Mouse (Mus musculus) lung, adult 2 months (tissue): ENCODE results near the gene Nbas. TPM values are rescaled to one million over a fixed set of nuclear protein-coding genes. Genes with fewer than 3 reads are reported as not detected.

Experiments used
- DNase-seq: peaks from one replicate; pipeline ENCODE4 v3.0.0; 2022
- H3K4me1 ChIP-seq: fragments of 200-500 bp; 2 replicates; pipeline ENCODE4 v1.6.1; 2011; ENCODE audit warnings: low read length; ENCODE audit not compliant: control insufficient read depth, insufficient read depth
- H3K4me3 ChIP-seq: fragments of 200-500 bp; replicated peaks from 2 replicates; pipeline ENCODE3; 2011; ENCODE audit warnings: low read depth, mild to moderate bottlenecking, control low read depth, low read length; ENCODE audit errors: extremely low read depth
- CTCF ChIP-seq: fragments of 200-500 bp; IDR thresholded peaks from 2 replicates; pipeline ENCODE4 v1.5.1; 2011; ENCODE audit warnings: mild to moderate bottlenecking, low read length, control low read depth; ENCODE audit not compliant: insufficient read depth
- POLR2A ChIP-seq: fragments of 200-500 bp; IDR thresholded peaks from 2 replicates; pipeline ENCODE4 v1.6.1; 2011; ENCODE audit warnings: low read depth, mild to moderate bottlenecking, control low read depth, low read length, borderline replicate concordance; ENCODE audit errors: extremely low read depth
- WGBS: fragments of 180-500 bp; shearing (Covaris S2); methylation state at CpG from one replicate; pipeline ENCODE4 v1.1.7; 2018; 5-methylcytosine and 5-hydroxymethylcytosine counted together
- polyA plus RNA-seq: library from polyadenylated mRNA; depleted of rRNA; stranded (reverse); fragments of >200 nt; gene quantifications from 2 replicates; pipeline ENCODE4 v1.2.3, GENCODE M21; 2012; rRNA removed

The Nbas gene
- polyA plus RNA-seq: 13.5 and 16.4 TPM in 2 replicates

DNA sequence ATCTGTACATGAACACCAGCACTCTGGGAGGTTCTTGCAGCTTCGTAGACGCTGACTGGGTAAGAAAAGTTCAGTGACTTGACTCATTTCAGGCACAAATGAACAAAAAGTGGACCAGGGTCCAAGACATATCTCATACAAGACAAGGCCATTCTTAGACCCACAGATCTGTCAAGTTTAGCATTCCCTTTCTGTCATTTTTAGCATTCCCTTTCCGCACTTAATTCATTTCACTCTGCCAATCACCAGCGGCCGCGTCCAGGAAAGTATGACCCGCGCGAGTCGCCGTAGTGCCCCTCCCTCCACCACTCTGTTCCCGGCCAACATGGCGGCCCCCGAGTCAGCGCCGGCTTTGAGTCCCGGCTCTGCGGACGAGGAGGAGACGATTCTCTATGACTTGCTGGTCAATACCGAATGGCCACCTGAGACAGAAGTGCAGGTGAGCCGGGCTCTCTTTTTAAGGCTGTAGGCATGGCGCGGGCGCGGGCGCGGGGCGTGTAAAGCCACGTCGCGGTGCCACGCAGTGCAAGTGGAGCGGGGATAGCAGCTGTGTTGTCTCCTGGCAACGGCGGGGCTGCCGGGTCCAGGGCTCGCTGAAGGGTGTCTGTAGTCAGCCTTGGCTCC lies at the start of gene Nbas:
Nbas (plus strand) TSS at position 308 of the 624 bp plus-strand sequence.
- Histone ChIP-seq H3K4me1 (peaks cover 4% of the 10 kb centered on the region; the same call in 1 of the 2 replicates), H3K4me3 (peak within 1 kb of the TSS; percentile 94)
- TF ChIP-seq CTCF (no peak), POLR2A (peak; percentile 44; the same call in 1 of the 2 replicates)
- 2% methylated on average over 38 of the region's 38 CpGs for WGBS
- peak; percentile 88 for DNase-seq

DNA sequence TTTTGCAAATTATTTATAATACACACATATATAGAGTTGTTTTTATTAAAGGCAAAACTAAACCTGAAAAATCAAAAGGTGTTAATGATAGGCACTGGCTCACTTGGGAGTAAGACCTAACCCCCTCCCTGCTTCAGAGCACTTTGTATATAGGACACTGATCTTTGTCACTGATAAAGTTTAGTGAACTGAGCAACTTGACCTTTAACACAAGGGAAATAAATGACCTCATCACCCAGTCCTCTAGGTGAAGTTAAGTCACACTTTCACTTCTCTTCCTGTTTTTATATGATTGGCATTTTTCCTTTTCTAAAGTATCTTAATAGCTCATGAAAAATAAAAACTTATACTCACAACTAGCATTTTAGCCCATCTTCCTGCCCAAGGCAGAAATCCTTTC lies 26.5 kb upstream of the Nbas start:
- DNase-seq: no peak
- TF ChIP-seq CTCF (no peak), POLR2A (no peak)
- no peaks in the 10 kb centered on the region; the same call in 1 of the 2 replicates for H3K4me1 ChIP-seq
- H3K4me3 ChIP-seq: no peak overlapping the region

DNA sequence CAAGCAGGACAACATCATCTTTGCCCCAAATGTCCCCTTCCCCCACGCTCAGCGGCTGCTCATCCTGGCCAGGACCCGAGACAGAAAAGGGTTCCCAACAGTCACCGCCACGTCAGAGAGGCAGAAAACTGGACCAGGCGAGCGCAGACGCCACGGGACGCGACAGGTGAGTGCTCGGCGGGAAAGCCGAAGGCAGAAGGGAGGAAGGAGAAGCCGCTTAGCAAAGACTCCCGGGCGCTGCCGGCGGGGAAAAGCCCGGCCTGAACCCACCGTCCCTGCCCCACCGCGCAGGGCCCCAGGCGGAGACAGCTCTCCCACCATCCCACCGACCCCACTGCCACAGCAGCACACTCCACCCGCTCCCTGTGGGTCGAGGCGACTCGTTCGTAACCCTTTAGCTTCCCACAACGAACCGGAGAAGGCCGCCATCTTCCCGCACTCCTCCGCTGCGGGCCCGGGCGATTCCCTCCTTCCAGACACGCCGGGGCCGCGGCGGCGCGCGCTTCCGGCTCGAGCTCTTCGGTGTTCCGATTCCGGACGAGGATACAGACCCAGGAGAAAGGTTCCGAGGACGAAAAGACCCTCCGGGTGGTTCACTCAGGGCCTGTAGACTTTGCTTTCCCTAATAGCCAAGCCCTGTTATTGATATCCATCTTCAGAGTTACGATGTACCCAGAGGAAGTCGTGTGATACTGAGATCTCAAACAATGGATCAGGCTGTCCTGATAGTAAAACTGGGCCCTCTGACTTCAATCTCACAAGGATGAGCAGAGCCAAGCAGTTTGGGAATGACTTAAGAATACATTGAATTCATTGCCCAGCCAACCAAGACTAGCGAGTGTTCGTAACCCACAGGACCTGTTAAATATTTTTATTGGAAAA lies 20.0 kb upstream of the Nbas start, which contains the start of gene Ddx1:
Ddx1 (minus strand) TSS at position 523 of the 882 bp plus-strand sequence.
- TF ChIP-seq CTCF: no peak
- TF ChIP-seq POLR2A: peak; percentile 51; the same call in 1 of the 2 replicates
- Histone ChIP-seq H3K4me1 (peaks cover 3% of the 10 kb centered on the region), H3K4me3 (peak within 1 kb of the TSS; percentile 89)
- DNase-seq: peak; percentile 78
- 3% methylated on average over 59 of the region's 59 CpGs for WGBS

DNA sequence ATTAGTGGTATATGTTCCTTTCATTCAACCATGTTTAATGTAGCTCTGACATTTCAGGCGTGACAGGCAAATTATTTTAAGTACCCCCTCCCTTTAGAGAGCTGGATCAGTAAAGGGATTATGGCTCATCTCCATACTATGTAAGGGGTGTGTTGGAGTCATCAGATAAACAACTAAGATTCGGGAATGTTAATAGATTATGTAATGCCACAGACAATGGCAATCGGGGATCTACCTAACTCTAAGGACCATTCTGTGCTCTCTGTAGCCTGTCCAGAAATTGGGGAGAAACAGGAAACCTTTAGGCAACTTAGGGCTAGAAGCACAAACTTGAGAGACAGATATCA lies 19.4 kb upstream of the Nbas start:
- Histone ChIP-seq H3K4me3 (no peak overlapping the region), H3K4me1 (peaks cover 3% of the 10 kb centered on the region)
- no peak for TF ChIP-seq POLR2A
- TF ChIP-seq CTCF: no peak
- 76% methylated on average over 3 of the region's 3 CpGs for WGBS
- DNase-seq: no peak

DNA sequence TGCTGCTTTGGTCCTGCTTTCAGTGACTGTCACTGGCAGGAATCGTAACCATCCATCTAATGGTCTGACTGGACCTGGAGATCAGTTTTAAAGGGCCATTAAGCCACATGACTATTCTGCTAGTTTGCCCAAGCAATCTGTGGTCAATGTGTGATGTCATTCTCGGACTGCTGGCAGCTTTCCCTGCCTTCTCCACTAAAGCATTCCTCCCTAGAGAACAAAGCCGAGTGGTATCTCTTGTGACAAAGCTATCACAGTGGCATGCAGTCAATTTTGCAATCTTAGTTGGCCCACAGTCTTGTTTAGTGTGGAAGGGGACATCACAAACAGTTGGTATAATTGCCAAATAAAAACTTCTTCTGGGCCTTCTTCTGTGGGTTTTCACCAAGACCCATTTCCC lies 13.9 kb upstream of the Nbas start:
- H3K4me3 ChIP-seq: no peak overlapping the region
- DNase-seq: no peak
- H3K4me1 ChIP-seq: no peaks in the 10 kb centered on the region
- WGBS: 30% methylated on average over 3 of the region's 3 CpGs
- TF ChIP-seq CTCF (no peak), POLR2A (no peak)

DNA sequence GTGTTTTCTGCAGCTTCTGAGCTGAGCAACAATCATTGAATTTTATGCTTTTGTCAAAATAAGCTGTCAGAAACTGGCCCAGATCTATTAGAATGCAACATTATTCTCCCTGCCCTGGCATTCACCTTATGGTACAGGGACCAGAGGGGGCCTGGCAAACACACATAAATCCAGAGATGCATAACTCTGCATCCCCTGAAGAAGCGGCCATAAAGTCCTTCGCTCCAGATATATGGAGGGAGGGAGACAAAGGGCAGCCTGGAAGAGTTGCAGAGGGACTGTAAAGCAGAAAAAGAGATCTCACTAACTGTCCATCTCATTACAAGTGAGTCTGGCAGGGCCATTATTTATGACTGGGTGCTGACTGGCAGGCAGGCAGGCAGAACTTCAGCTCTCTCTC lies 13.2 kb upstream of the Nbas start:
- TF ChIP-seq CTCF (no peak), POLR2A (no peak)
- WGBS: 85% methylated on average over 2 of the region's 2 CpGs
- no peak for DNase-seq
- Histone ChIP-seq H3K4me3 (no peak overlapping the region), H3K4me1 (no peaks in the 10 kb centered on the region)

DNA sequence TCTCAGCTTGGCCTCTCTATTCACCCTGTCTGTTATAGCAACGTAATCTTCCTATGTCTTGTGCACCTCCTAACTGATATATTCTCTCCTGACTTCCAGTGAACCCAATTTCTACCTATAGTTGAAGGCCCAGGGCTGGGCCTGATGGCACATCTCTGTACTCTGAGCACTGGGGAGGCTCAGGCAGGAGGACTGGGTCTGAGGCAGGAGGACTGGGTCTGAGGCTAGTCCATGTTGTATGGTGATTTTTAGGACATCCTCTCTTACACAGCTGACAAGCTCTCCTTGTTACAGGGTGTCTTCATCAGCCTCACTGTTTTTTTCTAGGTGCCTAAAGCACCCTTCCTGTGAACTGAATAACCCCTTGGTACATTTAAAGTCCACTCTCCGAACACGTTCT lies 521 bp upstream of the Nbas start:
- Histone ChIP-seq H3K4me1 (peaks cover 4% of the 10 kb centered on the region; the same call in 1 of the 2 replicates), H3K4me3 (no peak overlapping the region)
- no peak for TF ChIP-seq CTCF
- no peak for TF ChIP-seq POLR2A
- WGBS: 32% methylated on average over 3 of the region's 3 CpGs
- no peak for DNase-seq

DNA sequence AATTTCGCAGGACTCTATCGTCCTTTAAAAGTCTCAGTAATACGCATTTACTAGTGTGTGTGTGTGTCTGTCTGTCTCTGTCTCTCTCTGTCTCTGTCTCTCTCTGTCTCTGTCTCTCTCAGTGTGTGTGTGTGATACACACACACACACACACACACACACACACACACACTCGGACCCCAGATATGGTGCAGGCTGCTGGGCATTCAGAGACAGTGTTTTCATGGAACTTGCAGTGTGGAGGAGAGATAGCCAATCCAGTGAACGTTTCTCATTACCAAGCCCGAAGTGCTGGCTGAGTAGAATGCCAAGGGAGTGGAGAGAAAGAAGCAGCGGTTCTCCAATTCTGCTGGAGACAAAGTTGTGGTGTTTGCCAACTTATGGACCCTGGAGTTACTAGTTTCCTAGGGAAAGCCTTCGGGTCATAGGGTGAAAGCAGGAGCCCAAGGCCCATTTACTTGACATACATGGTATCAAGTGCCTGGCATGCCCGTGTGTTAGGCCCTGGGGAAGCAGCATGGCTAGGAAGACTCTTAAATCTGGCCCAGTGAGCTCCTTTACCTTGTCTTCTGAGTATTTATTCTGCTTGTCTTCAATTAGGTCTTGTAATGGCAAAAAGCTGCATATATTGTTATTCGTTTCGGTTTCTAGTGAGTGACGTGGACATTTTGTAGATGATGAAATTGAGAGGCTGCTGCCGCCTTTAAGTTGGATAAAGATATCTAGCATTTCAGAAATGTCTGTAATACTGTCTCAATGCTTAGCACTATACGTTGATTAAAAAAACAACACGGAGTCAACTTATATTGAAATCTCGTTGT lies 847 bp downstream of the Nbas start:
- Histone ChIP-seq H3K4me3 (peak overlapping the region; percentile 94), H3K4me1 (peaks cover 4% of the 10 kb centered on the region; the same call in 1 of the 2 replicates)
- no peak for DNase-seq
- no peak for TF ChIP-seq POLR2A
- no peak for TF ChIP-seq CTCF
- 40% methylated on average over 16 of the region's 16 CpGs for WGBS

DNA sequence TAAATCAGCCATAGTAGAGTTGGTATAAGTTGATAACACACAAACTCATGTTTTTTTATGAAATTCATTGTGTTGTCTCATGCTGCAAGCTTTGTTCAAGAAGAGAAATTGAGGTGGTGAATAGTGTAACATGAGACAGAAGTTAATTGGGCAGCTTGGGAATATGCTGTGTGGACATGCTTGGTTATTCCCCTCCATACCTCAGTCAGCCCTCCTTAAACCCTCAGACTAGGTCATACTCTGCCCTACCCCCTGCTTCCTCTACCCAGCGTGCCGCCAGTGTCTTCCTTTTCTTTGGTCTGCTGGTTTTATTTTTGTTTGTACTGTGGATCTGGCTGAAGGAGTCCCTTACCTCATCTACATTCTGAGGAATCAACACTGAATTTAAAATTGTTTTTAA lies 22.5 kb downstream of the Nbas start:
- no peak overlapping the region for H3K4me3 ChIP-seq
- no peak for TF ChIP-seq CTCF
- H3K4me1 ChIP-seq: no peaks in the 10 kb centered on the region
- no peak for DNase-seq
- WGBS: 98% methylated on average over 2 of the region's 2 CpGs
